Mouse (Mus musculus) MEL (cell line): ENCODE data around the gene Kcnmb2.

Experiments used
- CTCF ChIP-seq, 3 experiments: IDR thresholded peaks in 2 of 3; conservative IDR thresholded peaks in 1 of 3; 2 replicates each; pipeline ENCODE4 v1.5.1; 2011 to 2012; ENCODE audit warnings: low read length in 3 of 3, low read depth in 2 of 3, mild to moderate bottlenecking in 2 of 3, improper control_type of control experiment in 1 of 3, inconsistent platforms in 1 of 3, mixed read lengths in 1 of 3, moderate library complexity in 1 of 3; ENCODE audit not compliant: control insufficient read depth in 1 of 3, insufficient read depth in 1 of 3, poor library complexity in 1 of 3, severe bottlenecking in 1 of 3
- E2F4 ChIP-seq: IDR thresholded peaks from 2 replicates; pipeline ENCODE4 v1.6.1; 2011; ENCODE audit warnings: low read depth, low read length, improper control_type of control experiment, borderline replicate concordance
- GATA1 ChIP-seq: IDR thresholded peaks from 2 replicates; pipeline ENCODE4 v1.6.1; 2011; ENCODE audit warnings: low read depth, low read length, improper control_type of control experiment
- POLR2A ChIP-seq, 2 experiments: IDR thresholded peaks; 2 replicates each; pipeline ENCODE4 v1.6.1; 2011 to 2012; ENCODE audit warnings: low read length in 2 of 2, mild to moderate bottlenecking in 2 of 2, control low read depth in 1 of 2, improper control_type of control experiment in 1 of 2, low read depth in 1 of 2, moderate library complexity in 1 of 2; ENCODE audit not compliant: control insufficient read depth in 1 of 2, insufficient read depth in 1 of 2, poor library complexity in 1 of 2
- TCF12 ChIP-seq: IDR thresholded peaks from 2 replicates; pipeline ENCODE4 v1.6.1; 2014; ENCODE audit warnings: low read depth, mild to moderate bottlenecking, inconsistent platforms, low read length, improper control_type of control experiment, moderate library complexity
- USF1 ChIP-seq: IDR thresholded peaks from 2 replicates; pipeline ENCODE4 v1.6.1; 2014; ENCODE audit warnings: low read depth, mild to moderate bottlenecking, inconsistent platforms, low read length, improper control_type of control experiment, moderate library complexity
- ZKSCAN1 ChIP-seq: IDR thresholded peaks from 2 replicates; pipeline ENCODE4 v1.6.1; 2012; ENCODE audit warnings: low read depth, mild to moderate bottlenecking, inconsistent platforms, low read length, improper control_type of control experiment, moderate library complexity

GRCm38 (mm10) chr3:31959821-31960220 lies 57.5 kb downstream of the Kcnmb2 start:
- TF ChIP-seq USF1 (no peak), CTCF (IDR thresholded peaks at IDR 0.05 in 2 of 3, conservative IDR thresholded peaks at IDR 0.05 in 1 of 3; ENCODE audit: control insufficient read depth in 1 of 3, insufficient read depth in 1 of 3, low read depth in 2 of 3, low read length in 3 of 3, poor library complexity in 1 of 3, severe bottlenecking in 1 of 3) (no peak), GATA1 (no peak), TCF12 (no peak), POLR2A (IDR thresholded peaks at IDR 0.05; ENCODE audit: control insufficient read depth in 1 of 2, insufficient read depth in 1 of 2, low read depth in 1 of 2, low read length in 2 of 2, poor library complexity in 1 of 2) (no peak), ZKSCAN1 (no peak), E2F4 (no peak)
